Mouse (Mus musculus) stomach, embryonic 14.5 days (tissue): ENCODE measurements around the gene Nrros. TPM values are rescaled to one million over a fixed set of nuclear protein-coding genes. Genes with fewer than 3 reads are reported as not detected.

Experiments
- ATAC-seq: fragments of 200-750 bp; cut with Nextera tagmentation; 2 replicates; pipeline ENCODE4 v1.8.0; 2017; ENCODE audit warnings: low read depth, moderate TSS enrichment; ENCODE audit not compliant: insufficient number of reproducible peaks, insufficient read depth, low FRiP score
- H3K27ac ChIP-seq: fragments of 300-500 bp; sonication (generic); 2 replicates; pipeline ENCODE4 v1.5.1; 2014; ENCODE audit warnings: mild to moderate bottlenecking, low read length, moderate library complexity, mixed read lengths
- H3K27me3 ChIP-seq: fragments of 300-500 bp; sonication (generic); 2 replicates; pipeline ENCODE4 v1.6.1; 2014; ENCODE audit warnings: low read length, control low read depth, mixed read lengths; ENCODE audit not compliant: control insufficient read depth, insufficient read depth
- H3K36me3 ChIP-seq: fragments of 300-500 bp; sonication (generic); 2 replicates; pipeline ENCODE4 v1.6.1; 2014; ENCODE audit warnings: mild to moderate bottlenecking, control low read depth, low read length, moderate library complexity, mixed read lengths; ENCODE audit not compliant: control insufficient read depth, insufficient read depth
- H3K4me1 ChIP-seq: fragments of 300-500 bp; sonication (generic); 2 replicates; pipeline ENCODE4 v1.6.1; 2014; ENCODE audit warnings: low read length, control low read depth, mixed read lengths; ENCODE audit not compliant: control insufficient read depth, insufficient read depth
- H3K4me2 ChIP-seq: fragments of 300-500 bp; sonication (generic); replicated peaks from 2 replicates; pipeline ENCODE4 v1.6.1; 2014; ENCODE audit warnings: low read depth, low read length, control low read depth
- H3K4me3 ChIP-seq: fragments of 300-500 bp; sonication (generic); 2 replicates; pipeline ENCODE4 v1.5.1; 2014; ENCODE audit warnings: low read depth, low read length, control low read depth
- H3K9ac ChIP-seq: fragments of 300-500 bp; sonication (generic); replicated peaks from 2 replicates; pipeline ENCODE4 v1.6.1; 2014; ENCODE audit warnings: low read depth, mild to moderate bottlenecking, control low read depth, low read length, moderate library complexity, mixed read lengths
- H3K9me3 ChIP-seq: fragments of 300-500 bp; sonication (generic); 2 replicates; pipeline ENCODE4 v1.6.1; 2016; ENCODE audit warnings: low read depth, low read length, control low read depth; ENCODE audit not compliant: control insufficient read depth
- WGBS: fragments of 180-500 bp; shearing (Covaris S2); extraction: QIAGEN DNeasy Blood & Tissue Kit; methylation state at CpG from one replicate; pipeline ENCODE4 v1.1.7; 2014; 5-methylcytosine and 5-hydroxymethylcytosine counted together
- polyA plus RNA-seq: library from polyadenylated mRNA; unstranded; fragments of >200 nt; fragmentation: Nextera tagmentation; extraction: Ambion mirVana; gene quantifications from 2 replicates; pipeline ENCODE4 v1.2.1, GENCODE M21; 2014

The Nrros gene
- polyA plus RNA-seq, 1 experiment from 2014 or later, result 16.0 TPM

GRCm38 (mm10) chr16:32154437-32154836, 11.0 kb downstream of the Nrros start:
- Histone ChIP-seq H3K9ac (no peak overlapping the region), H3K27me3 (no peaks in the 10 kb centered on the region), H3K4me3 (no peak overlapping the region), H3K9me3 (no peaks in the 10 kb centered on the region), H3K4me1 (no peaks in the 10 kb centered on the region), H3K4me2 (no peak overlapping the region), H3K27ac (no peak overlapping the region), H3K36me3 (no peaks in the 10 kb centered on the region)
- WGBS, result 52% methylated on average over 13 of the region's 13 CpGs
- no peak for ATAC-seq

GRCm38 (mm10) chr16:32153976-32154375, 11.4 kb downstream of the Nrros start:
- Histone ChIP-seq H3K27ac (no peak overlapping the region), H3K4me1 (no peaks in the 10 kb centered on the region), H3K27me3 (no peaks in the 10 kb centered on the region), H3K9ac (no peak overlapping the region), H3K9me3 (no peaks in the 10 kb centered on the region), H3K36me3 (no peaks in the 10 kb centered on the region), H3K4me3 (no peak overlapping the region), H3K4me2 (no peak overlapping the region)
- WGBS, result 78% methylated on average over 1 of the region's 1 CpGs
- ATAC-seq, result no peak

GRCm38 (mm10) chr16:32147589-32148207, 17.7 kb downstream of the Nrros start:
- Histone ChIP-seq H3K4me1 (no peaks in the 10 kb centered on the region), H3K36me3 (no peaks in the 10 kb centered on the region), H3K4me2 (no peak overlapping the region), H3K27ac (no peak overlapping the region), H3K9me3 (peaks cover 9% of the 10 kb centered on the region; the same call in 1 of the 2 replicates), H3K4me3 (no peak overlapping the region), H3K9ac (no peak overlapping the region), H3K27me3 (no peaks in the 10 kb centered on the region)
- 69% methylated on average over 11 of the region's 13 CpGs for whole genome bisulfite sequencing
- ATAC-seq, result no peak; the same call in 1 of the 2 replicates

- Histone ChIP-seq H3K27me3 (no peaks in the 10 kb centered on the region), H3K27ac (no peak overlapping the region), H3K4me3 (no peak overlapping the region), H3K4me2 (no peak overlapping the region), H3K36me3 (no peaks in the 10 kb centered on the region), H3K9me3 (peaks cover 9% of the 10 kb centered on the region; the same call in 1 of the 2 replicates), H3K9ac (no peak overlapping the region), H3K4me1 (no peaks in the 10 kb centered on the region)
- WGBS, result 92% methylated on average over 17 of the region's 17 CpGs
- ATAC-seq, result no peak
These were observed 20.8 kb downstream of the Nrros start for GRCm38 (mm10) chr16:32144592-32144991.

GRCm38 (mm10) chr16:32143766-32144165, 21.6 kb downstream of the Nrros start:
- ATAC-seq, result no peak

GRCm38 (mm10) chr16:32138954-32139353, 26.4 kb downstream of the Nrros start:
- 70% methylated on average over 1 of the region's 1 CpGs for WGBS
- Histone ChIP-seq H3K9ac (no peak overlapping the region), H3K27me3 (no peaks in the 10 kb centered on the region), H3K4me2 (no peak overlapping the region), H3K9me3 (peaks cover 9% of the 10 kb centered on the region; the same call in 1 of the 2 replicates), H3K36me3 (no peaks in the 10 kb centered on the region), H3K27ac (no peak overlapping the region), H3K4me3 (no peak overlapping the region), H3K4me1 (no peaks in the 10 kb centered on the region)
- ATAC-seq, result no peak

More at GRCm38 (mm10) chr16:32143766-32144165, 21.6 kb downstream of the Nrros start:
- Histone ChIP-seq H3K9ac (no peak overlapping the region), H3K4me1 (no peaks in the 10 kb centered on the region), H3K4me3 (no peak overlapping the region), H3K4me2 (no peak overlapping the region), H3K9me3 (peaks cover 9% of the 10 kb centered on the region; the same call in 1 of the 2 replicates), H3K36me3 (no peaks in the 10 kb centered on the region), H3K27me3 (no peaks in the 10 kb centered on the region), H3K27ac (no peak overlapping the region)
- 94% methylated on average over 15 of the region's 15 CpGs for WGBS

GRCm38 (mm10) chr16:32135842-32136357, 29.5 kb downstream of the Nrros start:
- no peak overlapping the region for H3K9ac ChIP-seq
- no peak overlapping the region for H3K27ac ChIP-seq
- WGBS, result 85% methylated on average over 7 of the region's 7 CpGs
- ATAC-seq, result no peak
- no peaks in the 10 kb centered on the region for H3K36me3 ChIP-seq
- no peak overlapping the region for H3K4me2 ChIP-seq
- H3K4me1 ChIP-seq, result no peaks in the 10 kb centered on the region
- no peaks in the 10 kb centered on the region for H3K27me3 ChIP-seq
- H3K4me3 ChIP-seq, result no peak overlapping the region
- no peaks in the 10 kb centered on the region for H3K9me3 ChIP-seq

- H3K4me2 ChIP-seq, result no peak overlapping the region
- 76% methylated on average over 3 of the region's 3 CpGs for WGBS
- no peak overlapping the region for H3K4me3 ChIP-seq
- no peak overlapping the region for H3K27ac ChIP-seq
- H3K36me3 ChIP-seq, result no peaks in the 10 kb centered on the region
- no peak for ATAC-seq
- H3K9me3 ChIP-seq, result no peaks in the 10 kb centered on the region
- H3K4me1 ChIP-seq, result no peaks in the 10 kb centered on the region
- no peaks in the 10 kb centered on the region for H3K27me3 ChIP-seq
- H3K9ac ChIP-seq, result no peak overlapping the region
These were observed 32.2 kb downstream of the Nrros start for GRCm38 (mm10) chr16:32133148-32133547.
